9 mouse cellular contexts compared by ENCODE assay signal in the genomic region with DNA sequence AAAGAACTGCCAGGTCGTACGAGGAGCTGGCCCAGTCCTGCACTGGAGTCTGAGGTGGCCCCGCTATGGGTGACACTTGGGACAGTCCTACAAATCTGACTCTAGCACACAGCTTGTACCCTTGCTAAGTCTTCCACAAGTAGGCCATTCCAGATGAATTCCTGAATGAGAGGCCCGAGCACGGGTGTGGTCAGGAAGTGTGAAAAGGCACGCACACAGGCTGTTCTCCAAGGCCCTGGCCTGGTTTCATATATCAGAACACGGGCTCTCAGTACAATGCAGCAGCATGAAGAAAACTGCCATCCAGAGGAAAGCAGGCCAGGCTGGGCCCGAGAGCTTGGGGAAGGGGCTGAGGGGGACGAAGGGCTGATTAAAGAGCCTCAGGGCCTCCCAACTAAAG. TPM values are rescaled to one million over a fixed set of nuclear protein-coding genes. Genes with fewer than 3 reads are reported as not detected.
DNase-seq lines count a peak whose midpoint lies in the region; ATAC-seq lines count a peak whose summit lies in the region.
"Had no signal": no experiment of that assay in that cellular context is flagged by ENCODE, and none has a peak within 500 bp of the region (broad histone marks: within the 10 kb centered on the region; RNA-seq: fewer than 3 reads in every experiment).

No protein-coding gene starts in this region.

- H3K9me3 ChIP-seq in embryonic facial prominence, embryonic 11.5 days (replicated peaks; ENCODE audit: control insufficient read depth, low read length), result no peaks in the 10 kb centered on the region
- no peaks in the 10 kb centered on the region for H3K9me3 ChIP-seq in embryonic facial prominence, embryonic 10.5 days
- H3K9me3 ChIP-seq in embryonic facial prominence, embryonic 12.5 days, result no peaks in the 10 kb centered on the region
- H3K9me3 ChIP-seq in intestine, embryonic 14.5 days (ENCODE audit: control insufficient read depth, low read length), result no peaks in the 10 kb centered on the region
- H3K9me3 ChIP-seq in lung, embryonic 16.5 days (ENCODE audit: control insufficient read depth, low read length), result no peaks in the 10 kb centered on the region

- H3K9ac ChIP-seq in embryonic facial prominence, embryonic 11.5 days (replicated peaks; ENCODE audit: low read length), result 0 out of 2 replicates have a peak overlapping the region, but pooled peaks have one; percentile 9
- no peak overlapping the region for H3K9ac ChIP-seq in embryonic facial prominence, embryonic 12.5 days
- H3K9ac ChIP-seq in intestine, embryonic 14.5 days (ENCODE audit: low read length), result no peak overlapping the region
- H3K9ac ChIP-seq in lung, embryonic 16.5 days (ENCODE audit: low read length), result 0 out of 2 replicates have a peak overlapping the region, but pooled peaks have one; percentile 36

- no peaks in the 10 kb centered on the region for H3K27me3 ChIP-seq in embryonic facial prominence, embryonic 11.5 days (ENCODE audit: control insufficient read depth, insufficient read depth, low read length)
- H3K27me3 ChIP-seq in embryonic facial prominence, embryonic 10.5 days (replicated peaks; ENCODE audit: low read depth, poor library complexity, severe bottlenecking), result no peaks in the 10 kb centered on the region
- H3K27me3 ChIP-seq in embryonic facial prominence, embryonic 12.5 days, result no peaks in the 10 kb centered on the region
- no peaks in the 10 kb centered on the region for H3K27me3 ChIP-seq in intestine, embryonic 14.5 days (replicated peaks; ENCODE audit: control insufficient read depth, insufficient read depth, low read length)
- H3K27me3 ChIP-seq in lung, embryonic 16.5 days (ENCODE audit: control insufficient read depth, insufficient read depth, low read depth, low read length), result no peaks in the 10 kb centered on the region

- 56% methylated on average over 9 of the region's 9 CpGs for WGBS in embryonic facial prominence, embryonic 11.5 days
- 64% methylated on average over 9 of the region's 9 CpGs for WGBS in embryonic facial prominence, embryonic 10.5 days
- WGBS in embryonic facial prominence, embryonic 12.5 days, result 52% methylated on average over 9 of the region's 9 CpGs
- WGBS in intestine, embryonic 14.5 days, result 45% methylated on average over 9 of the region's 9 CpGs
- WGBS in lung, embryonic 16.5 days, result 20% methylated on average over 9 of the region's 9 CpGs

- peaks cover 23% of the 10 kb centered on the region for H3K4me1 ChIP-seq in embryonic facial prominence, embryonic 11.5 days (ENCODE audit: control insufficient read depth, insufficient read depth, low read length)
- peaks cover 64% of the 10 kb centered on the region for H3K4me1 ChIP-seq in embryonic facial prominence, embryonic 10.5 days
- peaks cover 74% of the 10 kb centered on the region for H3K4me1 ChIP-seq in embryonic facial prominence, embryonic 12.5 days
- peaks cover 72% of the 10 kb centered on the region for H3K4me1 ChIP-seq in intestine, embryonic 14.5 days (replicated peaks; ENCODE audit: control insufficient read depth, insufficient read depth, low read length)
- peaks cover 61% of the 10 kb centered on the region for H3K4me1 ChIP-seq in lung, embryonic 16.5 days (replicated peaks; ENCODE audit: control insufficient read depth, insufficient read depth, low read length)

- H3K4me2 ChIP-seq in embryonic facial prominence, embryonic 11.5 days (ENCODE audit: low read depth, low read length), result no peak overlapping the region
- no peak overlapping the region for H3K4me2 ChIP-seq in embryonic facial prominence, embryonic 12.5 days (replicated peaks)
- no peak overlapping the region for H3K4me2 ChIP-seq in intestine, embryonic 14.5 days (ENCODE audit: low read length)
- H3K4me2 ChIP-seq in lung, embryonic 16.5 days (ENCODE audit: low read depth, low read length), result no peak overlapping the region

- no peak for DNase-seq in embryonic facial prominence, embryonic 11.5 days (ENCODE audit: low spot score)
- no peak for DNase-seq in embryonic facial prominence, embryonic 10.5 days (ENCODE audit: low spot score)
- DNase-seq in intestine, embryonic 14.5 days (ENCODE audit: low spot score), result no peak
- no peak for DNase-seq in right cerebral cortex, postnatal 36 days (ENCODE audit: low spot score in 2 of 2)
- DNase-seq in frontal cortex, postnatal 10 days (ENCODE audit: low spot score in 2 of 2), result no peak
- DNase-seq: layer of hippocampus, postnatal 36 days had no signal

- H3K36me3 ChIP-seq in embryonic facial prominence, embryonic 11.5 days (replicated peaks; ENCODE audit: control insufficient read depth, insufficient read depth, low read depth, low read length), result peaks cover 4% of the 10 kb centered on the region
- peaks cover 99% of the 10 kb centered on the region for H3K36me3 ChIP-seq in embryonic facial prominence, embryonic 10.5 days (replicated peaks)
- peaks cover 38% of the 10 kb centered on the region for H3K36me3 ChIP-seq in embryonic facial prominence, embryonic 12.5 days
- H3K36me3 ChIP-seq in intestine, embryonic 14.5 days (ENCODE audit: control insufficient read depth, insufficient read depth, low read length), result peaks cover 35% of the 10 kb centered on the region
- peaks cover 4% of the 10 kb centered on the region; the same call in 1 of the 2 replicates for H3K36me3 ChIP-seq in lung, embryonic 16.5 days (ENCODE audit: control insufficient read depth, insufficient read depth, low read length)

- H3K27ac ChIP-seq in embryonic facial prominence, embryonic 11.5 days (replicated peaks; ENCODE audit: low read depth, low read length), result no peak overlapping the region
- H3K27ac ChIP-seq in embryonic facial prominence, embryonic 10.5 days (replicated peaks), result no peak overlapping the region
- peak overlapping the region; percentile 61 for H3K27ac ChIP-seq in embryonic facial prominence, embryonic 12.5 days
- peak overlapping the region; percentile 54; the same call in 1 of the 2 replicates for H3K27ac ChIP-seq in intestine, embryonic 14.5 days (ENCODE audit: low read depth)
- peak overlapping the region; percentile 77 for H3K27ac ChIP-seq in lung, embryonic 16.5 days (ENCODE audit: low read length)

- no peak overlapping the region for H3K4me3 ChIP-seq in embryonic facial prominence, embryonic 11.5 days (ENCODE audit: low read depth, low read length)
- H3K4me3 ChIP-seq in embryonic facial prominence, embryonic 10.5 days, result no peak overlapping the region
- no peak overlapping the region for H3K4me3 ChIP-seq in embryonic facial prominence, embryonic 12.5 days
- no peak overlapping the region for H3K4me3 ChIP-seq in intestine, embryonic 14.5 days (ENCODE audit: low read depth, low read length)
- H3K4me3 ChIP-seq in lung, embryonic 16.5 days (ENCODE audit: low read length), result no peak overlapping the region

- ATAC-seq in embryonic facial prominence, embryonic 11.5 days (replicated peaks; ENCODE audit: insufficient number of reproducible peaks, low FRiP score, low TSS enrichment, low read depth), result no peak
- no peak for ATAC-seq in embryonic facial prominence, embryonic 12.5 days (ENCODE audit: insufficient number of reproducible peaks, insufficient read depth, low FRiP score, low TSS enrichment)
- ATAC-seq in intestine, embryonic 14.5 days (replicated peaks; ENCODE audit: low FRiP score, low TSS enrichment, low read depth), result no peak
- peak; percentile 62 for ATAC-seq in lung, embryonic 16.5 days (ENCODE audit: low read depth)
- ATAC-seq in CD4-positive, CD25-positive, alpha-beta regulatory T cell, adult 4 months, result no peak

RNA-seq across cellular contexts. Expression of gene H2afy, which starts 20.8 kb away (rescaled TPM):
- polyA plus RNA-seq in embryonic facial prominence, embryonic 11.5 days (2014; fragmentation: Nextera tagmentation; extraction: Ambion mirVana), result 628 and 651 TPM in 2 replicates
- polyA plus RNA-seq in embryonic facial prominence, embryonic 10.5 days (2016; fragmentation: Nextera tagmentation; extraction: Ambion mirVana), result 478 and 497 TPM in 2 replicates
- polyA plus RNA-seq in embryonic facial prominence, embryonic 12.5 days (2016; fragmentation: Nextera tagmentation; extraction: Ambion mirVana), result 537 and 538 TPM in 2 replicates
- 361 and 379 TPM in 2 replicates for polyA plus RNA-seq in intestine, embryonic 14.5 days (2014; fragmentation: Nextera tagmentation; extraction: Ambion mirVana)
- polyA plus RNA-seq in lung, embryonic 16.5 days (2015; fragmentation: Nextera tagmentation; extraction: Ambion mirVana), result 247 and 266 TPM in 2 replicates
- polyA plus RNA-seq in CD4-positive, CD25-positive, alpha-beta regulatory T cell, adult 4 months (2017; shearing (Covaris generic)), result 100 to 1,000 TPM; 106 to 135 TPM

Comparison
In these comparisons a context has a peak if more than half of its experiments do, and no peak if none do; other contexts are left out.
1. H3K27ac ChIP-seq: peak in embryonic facial prominence, embryonic 12.5 days (single experiment), intestine, embryonic 14.5 days (single experiment) and lung, embryonic 16.5 days (single experiment); none in embryonic facial prominence, embryonic 11.5 days (single experiment) and embryonic facial prominence, embryonic 10.5 days (single experiment).
2. H3K9ac ChIP-seq: peak in embryonic facial prominence, embryonic 11.5 days (single experiment) and lung, embryonic 16.5 days (single experiment); none in embryonic facial prominence, embryonic 12.5 days (single experiment) and intestine, embryonic 14.5 days (single experiment).